Mouse (Mus musculus): ENCODE data around the gene Pih1d1. TPM values are rescaled to one million over a fixed set of nuclear protein-coding genes. Genes with fewer than 3 reads are reported as not detected.

Pih1d1 gene
- total and polyA plus RNA-seq, 2 experiments from 2014 or later = 79.3 to 124 TPM

DNA sequence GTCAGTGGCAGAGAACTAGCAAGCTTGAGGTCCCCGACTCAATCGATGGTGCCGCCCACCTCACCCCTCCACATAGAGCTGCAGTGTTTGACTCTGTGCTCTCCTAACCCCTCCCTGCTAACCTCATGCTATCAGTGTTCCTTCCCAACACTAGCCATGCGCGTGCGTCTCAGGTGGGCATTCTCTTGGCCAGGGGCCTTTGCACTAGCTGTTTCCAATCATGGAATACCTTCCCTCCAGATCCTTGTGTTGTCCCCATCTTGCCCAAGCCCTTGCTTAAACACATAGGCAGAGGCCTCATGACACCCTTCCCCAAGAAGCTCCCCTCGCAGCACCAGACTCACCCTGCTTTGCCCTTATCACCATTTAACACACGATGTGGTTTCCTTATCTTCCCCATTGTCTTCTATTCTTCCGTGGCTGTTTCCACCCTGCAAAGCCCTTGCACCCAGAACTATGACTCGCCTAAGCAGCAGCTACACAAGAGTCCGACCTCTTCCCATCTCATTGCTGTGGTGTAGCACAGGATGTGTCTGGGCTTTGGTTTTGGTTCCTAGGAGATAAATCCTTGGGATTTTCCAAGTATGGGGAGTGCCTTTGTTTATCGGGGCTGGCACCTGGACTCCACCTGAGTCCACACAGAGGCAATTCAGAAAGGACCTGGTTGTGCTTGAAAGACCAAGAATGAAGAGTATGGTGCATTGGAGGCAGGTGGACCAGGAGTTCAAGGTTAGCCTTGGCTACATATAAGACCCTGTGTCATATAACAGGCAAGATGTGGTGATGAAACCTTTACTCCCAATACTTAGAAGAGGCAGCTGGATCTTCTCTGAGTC lies 16.7 kb upstream of the Pih1d1 start:
- Histone ChIP-seq H3K9me3 (ENCODE audit: low read length) (no peaks in the 10 kb centered on the region), H3K4me2 (ENCODE audit: low read depth, low read length) (no peak overlapping the region), H3K27me3 (ENCODE audit: insufficient read depth, low read length) (no peaks in the 10 kb centered on the region), H3K27ac (no peak overlapping the region), H3K4me3 (ENCODE audit: low read length) (no peak overlapping the region), H3K36me3 (ENCODE audit: insufficient read depth, low read length) (no peaks in the 10 kb centered on the region), H3K4me1 (ENCODE audit: insufficient read depth, low read length) (no peaks in the 10 kb centered on the region), H3K9ac (replicated peaks; ENCODE audit: low read length) (no peak overlapping the region)
- TF ChIP-seq CTCF (IDR thresholded peaks at IDR 0.05; ENCODE audit: low read depth) = no peak
- DNase-seq (ENCODE audit: low spot score) = no peak
- WGBS = 84% methylated on average over 12 of the region's 12 CpGs
- ATAC-seq = no peak

DNA sequence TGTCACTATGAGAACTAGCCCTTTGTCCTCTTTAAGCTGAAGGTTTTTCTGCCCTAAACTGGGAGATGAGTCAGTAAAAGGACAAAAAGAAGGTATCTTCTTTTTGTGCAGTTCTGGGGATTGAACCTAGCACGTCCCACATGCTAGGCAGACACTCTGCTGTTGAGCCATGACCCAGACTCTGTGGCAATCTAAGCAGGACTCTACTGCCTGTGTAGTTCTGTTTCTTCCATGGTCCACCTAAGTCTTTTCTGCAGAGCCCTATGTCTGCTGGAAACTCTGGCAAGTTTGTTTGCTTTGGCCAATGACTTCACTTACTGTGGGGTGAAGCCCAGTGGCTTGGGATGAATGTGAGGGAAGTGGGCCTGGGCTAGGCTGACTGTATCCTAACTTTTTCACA lies 15.7 kb upstream of the Pih1d1 start:
- no peaks in the 10 kb centered on the region for H3K27me3 ChIP-seq (ENCODE audit: insufficient read depth, low read length)
- H3K36me3 ChIP-seq (ENCODE audit: insufficient read depth, low read length) = no peaks in the 10 kb centered on the region
- DNase-seq (ENCODE audit: low spot score) = no peak
- H3K9ac ChIP-seq (replicated peaks; ENCODE audit: low read length) = no peak overlapping the region
- no peaks in the 10 kb centered on the region for H3K4me1 ChIP-seq (ENCODE audit: insufficient read depth, low read length)
- H3K4me3 ChIP-seq (ENCODE audit: low read length) = no peak overlapping the region
- TF ChIP-seq CTCF (IDR thresholded peaks at IDR 0.05; ENCODE audit: low read depth) = no peak
- no peak overlapping the region for H3K27ac ChIP-seq
- WGBS = 88% methylated on average over 1 of the region's 1 CpGs
- H3K9me3 ChIP-seq (ENCODE audit: low read length) = no peaks in the 10 kb centered on the region
- no peak for ATAC-seq
- H3K4me2 ChIP-seq (ENCODE audit: low read depth, low read length) = no peak overlapping the region

DNA sequence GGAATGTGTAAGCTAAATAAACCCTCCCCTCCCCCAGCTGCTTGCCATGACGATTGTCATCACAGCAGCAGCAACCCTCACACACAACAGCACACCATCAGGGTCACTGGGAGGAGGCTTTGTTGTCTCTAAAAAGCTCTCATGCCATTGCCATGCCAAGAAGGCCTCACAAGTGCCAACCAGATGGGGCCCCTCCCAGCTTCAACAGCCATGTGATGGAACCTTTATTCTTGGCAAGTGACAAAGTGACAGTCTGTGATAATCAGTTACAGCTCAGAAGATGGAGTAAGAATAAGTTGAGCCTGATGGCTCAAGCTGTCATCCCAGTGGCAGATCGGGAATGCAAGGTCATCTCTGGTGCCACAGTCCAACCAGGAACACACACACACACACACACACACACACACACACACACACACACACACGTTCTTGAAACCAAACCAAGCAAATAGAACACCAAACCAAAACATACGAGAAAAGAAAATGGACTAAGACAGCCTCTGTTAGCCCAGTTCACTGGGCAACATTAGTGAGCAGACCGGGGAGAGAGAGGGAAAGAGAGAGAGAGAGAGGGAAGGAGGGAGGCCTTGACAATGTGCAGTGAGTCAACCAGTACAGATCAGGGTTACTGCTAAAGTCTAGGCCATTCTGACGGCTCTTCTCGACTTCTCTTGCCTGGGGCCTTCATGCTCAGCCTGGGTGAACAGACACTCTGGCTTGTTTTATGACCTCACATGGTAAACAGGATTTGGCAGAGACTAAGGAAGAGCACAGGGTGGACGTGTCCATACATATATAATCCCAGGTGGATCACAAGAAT lies 14.0 kb upstream of the Pih1d1 start:
- WGBS = 71% methylated on average over 8 of the region's 8 CpGs
- ATAC-seq = no peak
- H3K9ac ChIP-seq (replicated peaks; ENCODE audit: low read length) = no peak overlapping the region
- H3K4me3 ChIP-seq (ENCODE audit: low read length) = no peak overlapping the region
- no peak overlapping the region for H3K4me2 ChIP-seq (ENCODE audit: low read depth, low read length)
- no peaks in the 10 kb centered on the region for H3K27me3 ChIP-seq (ENCODE audit: insufficient read depth, low read length)
- no peaks in the 10 kb centered on the region for H3K9me3 ChIP-seq (ENCODE audit: low read length)
- DNase-seq (ENCODE audit: low spot score) = peak; percentile 34
- H3K4me1 ChIP-seq (ENCODE audit: insufficient read depth, low read length) = no peaks in the 10 kb centered on the region
- no peaks in the 10 kb centered on the region; the same call in 1 of the 2 replicates for H3K36me3 ChIP-seq (ENCODE audit: insufficient read depth, low read length)
- TF ChIP-seq CTCF (IDR thresholded peaks at IDR 0.05; ENCODE audit: low read depth) = no peak
- no peak overlapping the region for H3K27ac ChIP-seq

DNA sequence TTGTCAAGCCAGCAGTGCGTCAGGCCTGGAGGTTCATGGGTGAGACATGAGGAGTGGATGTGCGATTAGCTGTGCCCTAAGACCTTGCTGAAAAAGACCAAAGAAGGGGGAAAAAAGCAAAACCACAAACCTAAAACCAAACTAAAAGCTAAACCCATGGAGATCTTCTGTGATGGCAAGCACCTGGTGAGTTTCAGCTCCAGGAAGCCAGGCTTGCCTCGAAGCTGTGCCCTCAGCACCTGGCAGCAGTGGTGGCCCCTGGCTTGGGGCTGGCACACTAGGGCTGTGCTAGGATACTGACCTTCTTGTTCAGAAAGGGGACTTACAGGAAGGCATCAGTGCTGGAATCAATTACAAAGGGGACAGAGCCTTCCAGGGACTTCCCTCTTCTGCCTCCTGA lies 12.8 kb upstream of the Pih1d1 start:
- WGBS = 83% methylated on average over 3 of the region's 3 CpGs
- H3K36me3 ChIP-seq (ENCODE audit: insufficient read depth, low read length) = no peaks in the 10 kb centered on the region; the same call in 1 of the 2 replicates
- no peak overlapping the region for H3K9ac ChIP-seq (replicated peaks; ENCODE audit: low read length)
- no peaks in the 10 kb centered on the region for H3K4me1 ChIP-seq (ENCODE audit: insufficient read depth, low read length)
- no peak for TF ChIP-seq CTCF (IDR thresholded peaks at IDR 0.05; ENCODE audit: low read depth)
- no peak overlapping the region for H3K4me2 ChIP-seq (ENCODE audit: low read depth, low read length)
- no peaks in the 10 kb centered on the region for H3K27me3 ChIP-seq (ENCODE audit: insufficient read depth, low read length)
- DNase-seq (ENCODE audit: low spot score) (no peak), ATAC-seq (no peak)
- H3K9me3 ChIP-seq (ENCODE audit: low read length) = no peaks in the 10 kb centered on the region
- no peak overlapping the region for H3K4me3 ChIP-seq (ENCODE audit: low read length)
- no peak overlapping the region for H3K27ac ChIP-seq

DNA sequence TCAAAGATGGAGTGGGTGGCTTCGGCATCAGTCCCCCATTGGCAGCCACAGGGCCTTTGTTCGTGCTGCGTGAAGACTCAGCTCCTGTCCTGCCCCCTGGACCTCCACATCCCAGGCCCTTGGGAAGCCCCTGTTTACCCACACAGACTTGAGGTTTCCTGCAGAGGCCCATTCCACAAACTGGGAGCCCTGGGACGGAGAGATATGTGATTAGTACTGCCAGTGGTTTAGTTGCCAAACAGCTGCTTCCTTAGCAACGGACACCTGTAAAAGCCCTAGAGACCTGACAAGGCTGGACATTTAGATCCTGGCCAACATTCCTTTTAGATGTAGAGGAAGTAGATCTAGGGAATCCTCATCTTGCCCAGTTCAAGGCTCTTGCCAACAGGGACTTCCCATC lies 12.2 kb upstream of the Pih1d1 start:
- TF ChIP-seq CTCF (IDR thresholded peaks at IDR 0.05; ENCODE audit: low read depth) = no peak
- H3K4me1 ChIP-seq (ENCODE audit: insufficient read depth, low read length) = no peaks in the 10 kb centered on the region
- no peaks in the 10 kb centered on the region; the same call in 1 of the 2 replicates for H3K36me3 ChIP-seq (ENCODE audit: insufficient read depth, low read length)
- H3K4me2 ChIP-seq (ENCODE audit: low read depth, low read length) = no peak overlapping the region
- no peak for DNase-seq (ENCODE audit: low spot score)
- ATAC-seq = no peak
- WGBS = 90% methylated on average over 5 of the region's 5 CpGs
- H3K27me3 ChIP-seq (ENCODE audit: insufficient read depth, low read length) = no peaks in the 10 kb centered on the region
- H3K4me3 ChIP-seq (ENCODE audit: low read length) = no peak overlapping the region
- no peak overlapping the region for H3K9ac ChIP-seq (replicated peaks; ENCODE audit: low read length)
- no peak overlapping the region for H3K27ac ChIP-seq
- no peaks in the 10 kb centered on the region for H3K9me3 ChIP-seq (ENCODE audit: low read length)

DNA sequence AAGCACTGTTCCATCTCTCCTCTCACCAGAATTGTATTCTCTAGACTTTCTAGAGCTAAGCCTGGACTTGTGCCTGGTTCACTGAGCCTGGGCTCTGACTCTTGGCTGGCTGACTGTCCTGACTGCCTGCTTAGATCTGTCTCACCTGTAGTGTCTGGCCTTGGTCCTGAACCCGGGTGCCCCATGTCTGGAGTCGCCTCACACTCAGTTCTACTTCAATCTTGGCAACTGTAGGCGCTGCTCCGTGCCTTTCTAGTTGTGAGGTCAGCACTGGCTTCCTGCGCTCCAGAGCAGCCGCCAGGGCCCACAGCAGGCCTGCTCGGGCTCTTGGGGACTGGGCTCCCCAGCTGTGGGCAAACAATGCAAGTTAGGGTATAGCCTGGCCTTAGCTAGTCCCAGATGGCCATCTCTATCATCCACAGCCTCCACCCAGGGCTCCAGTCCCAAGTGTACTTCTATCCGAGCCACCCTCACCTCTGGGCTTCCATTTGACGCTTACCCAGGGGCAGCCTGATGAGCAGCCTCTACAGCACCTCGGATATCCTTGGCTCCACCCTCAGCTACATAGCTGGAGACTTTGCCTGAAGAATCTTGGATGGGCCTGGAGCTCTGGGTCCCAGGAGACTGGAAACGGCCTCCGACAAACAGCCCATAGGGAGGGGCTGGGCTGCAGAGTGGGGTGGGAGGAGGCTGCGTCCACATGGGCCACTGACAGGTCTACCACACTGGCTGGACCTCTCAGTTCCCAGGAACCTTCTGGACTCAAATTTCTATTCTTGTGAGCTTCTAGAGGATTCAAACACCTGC lies 9.5 kb upstream of the Pih1d1 start:
- Histone ChIP-seq H3K27me3 (ENCODE audit: insufficient read depth, low read length) (no peaks in the 10 kb centered on the region), H3K9me3 (ENCODE audit: low read length) (no peaks in the 10 kb centered on the region), H3K4me2 (ENCODE audit: low read depth, low read length) (no peak overlapping the region), H3K36me3 (ENCODE audit: insufficient read depth, low read length) (no peaks in the 10 kb centered on the region; the same call in 1 of the 2 replicates), H3K27ac (no peak overlapping the region), H3K4me3 (ENCODE audit: low read length) (no peak overlapping the region), H3K4me1 (ENCODE audit: insufficient read depth, low read length) (no peaks in the 10 kb centered on the region), H3K9ac (replicated peaks; ENCODE audit: low read length) (no peak overlapping the region)
- ATAC-seq (no peak), DNase-seq (ENCODE audit: low spot score) (no peak)
- 91% methylated on average over 13 of the region's 13 CpGs for whole genome bisulfite sequencing
- TF ChIP-seq CTCF (IDR thresholded peaks at IDR 0.05; ENCODE audit: low read depth) = no peak
